Mouse (Mus musculus) CH12.LX (cell line): ENCODE measurements around the gene Zswim9. TPM values are rescaled to one million over a fixed set of nuclear protein-coding genes. Genes with fewer than 3 reads are reported as not detected.

Source experiments
- DNase-seq: peaks from one replicate; pipeline ENCODE4 v3.0.0-alpha.2; 2013; ENCODE audit errors: extremely low read depth
- H3K27ac ChIP-seq: 2 replicates; pipeline ENCODE4 v1.5.1; 2012; ENCODE audit warnings: low read depth, mild to moderate bottlenecking, control low read depth, moderate library complexity; ENCODE audit not compliant: insufficient read depth
- H3K27me3 ChIP-seq: replicated peaks from 2 replicates; pipeline ENCODE3; 2012; ENCODE audit warnings: inconsistent platforms
- H3K36me3 ChIP-seq, 2 experiments: replicated peaks in 1 of 2; 2 replicates each; pipeline versions ENCODE3 to v1.6.1; 2012; ENCODE audit warnings: inconsistent platforms in 1 of 2, low read length in 1 of 2, mild to moderate bottlenecking in 1 of 2, mixed read lengths in 1 of 2, moderate library complexity in 1 of 2; ENCODE audit not compliant: control insufficient read depth in 1 of 2, insufficient read depth in 1 of 2
- H3K4me1 ChIP-seq, 2 experiments: 2 replicates each; pipeline ENCODE4 v1.6.1; 2012; ENCODE audit warnings: inconsistent platforms in 1 of 2, moderate library complexity in 1 of 2; ENCODE audit not compliant: insufficient read depth in 2 of 2, control insufficient read depth in 1 of 2
- H3K4me2 ChIP-seq: 2 replicates; pipeline ENCODE4 v1.6.1; 2012; ENCODE audit warnings: low read depth, mild to moderate bottlenecking, control low read depth; ENCODE audit not compliant: poor library complexity, insufficient read depth, severe bottlenecking
- H3K4me3 ChIP-seq, 3 experiments: fragments of 150-350 bp in 1 of 3; sonication (generic) in 1 of 3; replicated peaks in 1 of 3; 2 replicates each; pipeline versions ENCODE3 to v1.5.1; 2011 to 2012; ENCODE audit warnings: low read depth in 2 of 3, low read length in 2 of 3, mild to moderate bottlenecking in 2 of 3, moderate library complexity in 2 of 3, control low read depth in 1 of 3, improper control_type of control experiment in 1 of 3, inconsistent platforms in 1 of 3, mixed read lengths in 1 of 3; ENCODE audit not compliant: poor library complexity in 1 of 3
- H3K79me2 ChIP-seq: replicated peaks from 2 replicates; pipeline ENCODE4 v1.6.1; 2012; ENCODE audit warnings: mild to moderate bottlenecking, moderate library complexity; ENCODE audit not compliant: control insufficient read depth, poor library complexity, insufficient read depth, severe bottlenecking; ENCODE audit errors: extremely low read depth
- H3K9ac ChIP-seq: 2 replicates; pipeline ENCODE4 v1.6.1; 2012; ENCODE audit warnings: low read depth, mild to moderate bottlenecking, control low read depth, moderate library complexity; ENCODE audit not compliant: insufficient read depth
- H3K9me3 ChIP-seq: replicated peaks from 2 replicates; pipeline ENCODE3; 2012; ENCODE audit warnings: low read length, inconsistent platforms, mixed read lengths
- BHLHE40 ChIP-seq: IDR thresholded peaks from 2 replicates; pipeline ENCODE4 v1.6.1; 2011; ENCODE audit warnings: mild to moderate bottlenecking, low read depth, low read length, improper control_type of control experiment
- CHD2 ChIP-seq: IDR thresholded peaks from 2 replicates; pipeline ENCODE4 v1.6.1; 2011; ENCODE audit warnings: low read length, improper control_type of control experiment
- CTCF ChIP-seq, 2 experiments: IDR thresholded peaks in 1 of 2; conservative IDR thresholded peaks in 1 of 2; 2 replicates each; pipeline ENCODE4 v1.5.1; 2011 to 2012; ENCODE audit warnings: low read depth in 2 of 2, low read length in 2 of 2, improper control_type of control experiment in 1 of 2, inconsistent platforms in 1 of 2, mild to moderate bottlenecking in 1 of 2, moderate library complexity in 1 of 2
- E2F4 ChIP-seq: IDR thresholded peaks from 2 replicates; pipeline ENCODE4 v1.6.1; 2011; ENCODE audit warnings: low read depth, low read length, improper control_type of control experiment; ENCODE audit not compliant: insufficient replicate concordance
- EP300 ChIP-seq: IDR thresholded peaks from 2 replicates; pipeline ENCODE4 v1.6.1; 2011; ENCODE audit warnings: low read length, improper control_type of control experiment
- ETS1 ChIP-seq: conservative IDR thresholded peaks from 2 replicates; pipeline ENCODE4 v1.6.1; 2012; ENCODE audit warnings: low read depth, mild to moderate bottlenecking, inconsistent platforms, low read length, improper control_type of control experiment, moderate library complexity
- GABPA ChIP-seq: IDR thresholded peaks from 2 replicates; pipeline ENCODE4 v1.6.1; 2012; ENCODE audit warnings: low read depth, low read length, improper control_type of control experiment, inconsistent platforms; ENCODE audit not compliant: insufficient replicate concordance
- HCFC1 ChIP-seq: IDR thresholded peaks from 2 replicates; pipeline ENCODE4 v1.6.1; 2012; ENCODE audit warnings: low read depth, mild to moderate bottlenecking, inconsistent platforms, low read length, improper control_type of control experiment
- IRF4 ChIP-seq: IDR thresholded peaks from 2 replicates; pipeline ENCODE4 v1.6.1; 2014; ENCODE audit warnings: low read depth, mild to moderate bottlenecking, inconsistent platforms, low read length, improper control_type of control experiment
- KAT2A ChIP-seq: IDR thresholded peaks from 2 replicates; pipeline ENCODE4 v1.6.1; 2012; ENCODE audit warnings: low read length, improper control_type of control experiment, inconsistent platforms; ENCODE audit not compliant: insufficient replicate concordance
- MEF2A ChIP-seq: IDR thresholded peaks from 2 replicates; pipeline ENCODE4 v1.6.1; 2014; ENCODE audit warnings: low read depth, mild to moderate bottlenecking, inconsistent platforms, low read length, improper control_type of control experiment, borderline replicate concordance
- MXI1 ChIP-seq: IDR thresholded peaks from 2 replicates; pipeline ENCODE4 v1.6.1; 2011; ENCODE audit warnings: mild to moderate bottlenecking, low read depth, low read length, improper control_type of control experiment
- POLR2AphosphoS2 ChIP-seq: IDR thresholded peaks from 2 replicates; pipeline ENCODE4 v1.6.1; 2011; ENCODE audit warnings: low read depth, low read length, improper control_type of control experiment
- RCOR1 ChIP-seq: conservative IDR thresholded peaks from 2 replicates; pipeline ENCODE4 v1.6.1; 2012; ENCODE audit warnings: low read depth, mild to moderate bottlenecking, inconsistent platforms, low read length, improper control_type of control experiment
- USF1 ChIP-seq: IDR thresholded peaks from 2 replicates; pipeline ENCODE4 v1.6.1; 2014; ENCODE audit warnings: low read depth, mild to moderate bottlenecking, inconsistent platforms, low read length, improper control_type of control experiment
- ZNF384 ChIP-seq: IDR thresholded peaks from 2 replicates; pipeline ENCODE4 v1.6.1; 2012; ENCODE audit warnings: low read depth, low read length, improper control_type of control experiment, inconsistent platforms
- dilution Hi-C: fragments of 300-500 bp; cut with MboI; formaldehyde crosslinking; loops from 2 replicates; pipeline ENCODE4 v1.14.3; 2020; ENCODE audit warnings: low sequenced_read_pairs; ENCODE audit not compliant: extremely low pct_unique_long_range_greater_than_20kb, extremely low pct_ligation_motif_present
- in situ Hi-C: fragments of 300-500 bp; cut with MboI; formaldehyde crosslinking; loops from 3 replicates; pipeline ENCODE4 v1.14.3; 2019; ENCODE audit warnings: low sequenced_read_pairs, low pct_ligation_motif_present, low pct_unique_long_range_greater_than_20kb, mixed read lengths
- polyA plus RNA-seq: library from polyadenylated mRNA; unstranded; fragments of >175 nt; gene quantifications from 2 replicates; pipeline ENCODE4 v1.2.1, GENCODE M21; 2012; ENCODE audit warnings: low read depth; ENCODE audit not compliant: insufficient read length
- total RNA-seq, 2 experiments: library from RNA; depleted of rRNA; stranded (reverse); fragments of 300-350 nt in 1 of 2; fragments of >200 nt in 1 of 2; gene quantifications; 2 replicates each; pipeline ENCODE4 v1.2.3; 2012 to 2014

Zswim9 gene
- total and polyA plus RNA-seq, 3 experiments = 1.3 to 5.5 (median 4.2) TPM

- peak; percentile 32 for DNase-seq
- no peaks in the 10 kb centered on the region for H3K27me3 ChIP-seq
- peaks cover 6 to 23% of the 10 kb centered on the region in 2 experiments for H3K36me3 ChIP-seq
- no peak overlapping the region for H3K4me2 ChIP-seq
- peaks cover 4 to 19% of the 10 kb centered on the region in 2 experiments; a peak in 3 of 4 replicates for H3K4me1 ChIP-seq
- no peak overlapping the region for H3K4me3 ChIP-seq
- dilution Hi-C loops = no loop called here
- in situ Hi-C loops = no loop called here
- TF ChIP-seq EP300 (peak; percentile 32; the same call in 1 of the 2 replicates), CTCF (conservative IDR thresholded peaks at IDR 0.05 in 1 of 2, IDR thresholded peaks at IDR 0.05 in 1 of 2; ENCODE audit: low read depth in 2 of 2, low read length in 2 of 2) (no peak), POLR2AphosphoS2 (no peak), MEF2A (no peak), RCOR1 (no peak), IRF4 (0 out of 2 replicates have a peak, but pooled peaks have one; percentile 17), CHD2 (no peak), HCFC1 (no peak), MXI1 (no peak), E2F4 (no peak), USF1 (no peak), GABPA (no peak), KAT2A (no peak), BHLHE40 (peak; percentile 51; the same call in 1 of the 2 replicates)
- TF ChIP-seq, all 38 proteins: peak for 3
- H3K79me2 ChIP-seq = no peaks in the 10 kb centered on the region
- no peaks in the 10 kb centered on the region for H3K9me3 ChIP-seq
- no peak overlapping the region for H3K27ac ChIP-seq
- no peak overlapping the region for H3K9ac ChIP-seq
These were observed 9.1 kb downstream of the Zswim9 start for GRCm38 (mm10) chr7:13269394-13269793.

GRCm38 (mm10) chr7:13268749-13269260 is 9.7 kb downstream of the Zswim9 start:
- dilution Hi-C loops (no loop called here), in situ Hi-C loops (no loop called here)
- Histone ChIP-seq H3K79me2 (no peaks in the 10 kb centered on the region), H3K4me1 (peaks cover 4 to 25% of the 10 kb centered on the region in 2 experiments; a peak in 3 of 4 replicates), H3K27ac (no peak overlapping the region), H3K9ac (no peak overlapping the region), H3K4me3 (no peak overlapping the region), H3K9me3 (no peaks in the 10 kb centered on the region), H3K36me3 (peaks cover 4 to 17% of the 10 kb centered on the region in 2 experiments), H3K27me3 (no peaks in the 10 kb centered on the region), H3K4me2 (no peak overlapping the region)
- TF ChIP-seq ZNF384 = no peak
- DNase-seq = no peak

- no peak for DNase-seq
- no peak overlapping the region for H3K4me3 ChIP-seq
- no peak for TF ChIP-seq POLR2AphosphoS2
- no peak for TF ChIP-seq BHLHE40
- TF ChIP-seq IRF4 = no peak
- no peak for TF ChIP-seq ETS1
- TF ChIP-seq KAT2A = no peak
- TF ChIP-seq MXI1 = no peak
- no peak for TF ChIP-seq RCOR1
- in situ Hi-C loops (no loop called here), dilution Hi-C loops (no loop called here)
- no peak overlapping the region for H3K27ac ChIP-seq
- peaks cover 4 to 20% of the 10 kb centered on the region in 2 experiments; a peak in 3 of 4 replicates for H3K4me1 ChIP-seq
- no peaks in the 10 kb centered on the region for H3K27me3 ChIP-seq
- H3K4me2 ChIP-seq = no peak overlapping the region
- no peaks in the 10 kb centered on the region for H3K9me3 ChIP-seq
- no peaks in the 10 kb centered on the region for H3K79me2 ChIP-seq
- H3K36me3 ChIP-seq = peaks cover 0 to 13% of the 10 kb centered on the region in 2 experiments
- no peak overlapping the region for H3K9ac ChIP-seq
These were observed 14.1 kb downstream of the Zswim9 start for GRCm38 (mm10) chr7:13264396-13264795.
